Mouse (Mus musculus): Measurements from ENCODE around the gene R3hdm1. TPM values are rescaled to one million over a fixed set of nuclear protein-coding genes. Genes with fewer than 3 reads are reported as not detected.
A peak's percentile ranks its signal among the peaks of the same experiment; 100 is the strongest.

R3hdm1 gene
- polyA plus RNA-seq, 1 experiment from 2014 or later: 22.6 TPM

- TF ChIP-seq CTCF (IDR thresholded peaks at IDR 0.05; ENCODE audit: low read depth) (no peak), EP300 (IDR thresholded peaks at IDR 0.05; ENCODE audit: low read depth) (no peak)
- Histone ChIP-seq H3K4me3 (ENCODE audit: low read depth, low read length) (no peak overlapping the region), H3K4me1 (ENCODE audit: insufficient read depth) (peaks cover 9% of the 10 kb centered on the region), H3K9me3 (ENCODE audit: low read length) (no peaks in the 10 kb centered on the region), H3K9ac (replicated peaks) (no peak overlapping the region), H3K36me3 (replicated peaks; ENCODE audit: insufficient read depth, low read length) (no peaks in the 10 kb centered on the region), H3K4me2 (ENCODE audit: low read depth, low read length) (no peak overlapping the region), H3K27ac (ENCODE audit: low read depth) (no peak overlapping the region), H3K27me3 (ENCODE audit: insufficient read depth, low read length) (no peaks in the 10 kb centered on the region)
- DNase-seq: no peak
- no peak for ATAC-seq
- 85% methylated on average over 1 of the region's 1 CpGs for WGBS (ENCODE audit: insufficient replicate concordance)
Observed at GRCm38 (mm10) chr1:128078646-128079045, 24.5 kb upstream of the R3hdm1 start.

GRCm38 (mm10) chr1:128080936-128081696, 22.0 kb upstream of the R3hdm1 start:
- no peak for TF ChIP-seq CTCF (IDR thresholded peaks at IDR 0.05; ENCODE audit: low read depth)
- TF ChIP-seq EP300 (IDR thresholded peaks at IDR 0.05; ENCODE audit: low read depth): no peak
- no peak overlapping the region for H3K4me2 ChIP-seq (ENCODE audit: low read depth, low read length)
- DNase-seq (peak; percentile 57), ATAC-seq (peak; percentile 76)
- WGBS (ENCODE audit: insufficient replicate concordance): 64% methylated on average over 5 of the region's 5 CpGs
- H3K4me3 ChIP-seq (ENCODE audit: low read depth, low read length): no peak overlapping the region
- peak overlapping the region; percentile 70 for H3K27ac ChIP-seq (ENCODE audit: low read depth)
- no peak overlapping the region for H3K9ac ChIP-seq (replicated peaks)
- H3K36me3 ChIP-seq (replicated peaks; ENCODE audit: insufficient read depth, low read length): no peaks in the 10 kb centered on the region
- H3K9me3 ChIP-seq (ENCODE audit: low read length): no peaks in the 10 kb centered on the region
- no peaks in the 10 kb centered on the region for H3K27me3 ChIP-seq (ENCODE audit: insufficient read depth, low read length)
- peaks cover 9% of the 10 kb centered on the region for H3K4me1 ChIP-seq (ENCODE audit: insufficient read depth)

- no peaks in the 10 kb centered on the region for H3K9me3 ChIP-seq (ENCODE audit: low read length)
- no peak overlapping the region for H3K4me2 ChIP-seq (ENCODE audit: low read depth, low read length)
- H3K4me1 ChIP-seq (ENCODE audit: insufficient read depth): peaks cover 9% of the 10 kb centered on the region
- H3K27ac ChIP-seq (ENCODE audit: low read depth): no peak overlapping the region; the same call in 1 of the 2 replicates
- no peak overlapping the region for H3K9ac ChIP-seq (replicated peaks)
- no peak overlapping the region for H3K4me3 ChIP-seq (ENCODE audit: low read depth, low read length)
- DNase-seq (no peak), ATAC-seq (no peak)
- 73% methylated on average over 7 of the region's 7 CpGs for WGBS (ENCODE audit: insufficient replicate concordance)
- no peaks in the 10 kb centered on the region for H3K36me3 ChIP-seq (replicated peaks; ENCODE audit: insufficient read depth, low read length)
- TF ChIP-seq CTCF (IDR thresholded peaks at IDR 0.05; ENCODE audit: low read depth) (no peak), EP300 (IDR thresholded peaks at IDR 0.05; ENCODE audit: low read depth) (no peak)
- no peaks in the 10 kb centered on the region for H3K27me3 ChIP-seq (ENCODE audit: insufficient read depth, low read length)
Observed at GRCm38 (mm10) chr1:128081873-128082272, 21.2 kb upstream of the R3hdm1 start.

GRCm38 (mm10) chr1:128082800-128083199, 20.3 kb upstream of the R3hdm1 start:
- H3K9me3 ChIP-seq (ENCODE audit: low read length): no peaks in the 10 kb centered on the region
- no peak overlapping the region for H3K4me2 ChIP-seq (ENCODE audit: low read depth, low read length)
- peak; percentile 71 for ATAC-seq
- H3K4me3 ChIP-seq (ENCODE audit: low read depth, low read length): no peak overlapping the region
- DNase-seq: peak; percentile 32
- peaks cover 9% of the 10 kb centered on the region for H3K4me1 ChIP-seq (ENCODE audit: insufficient read depth)
- 81% methylated on average over 7 of the region's 7 CpGs for WGBS (ENCODE audit: insufficient replicate concordance)
- H3K36me3 ChIP-seq (replicated peaks; ENCODE audit: insufficient read depth, low read length): no peaks in the 10 kb centered on the region
- TF ChIP-seq EP300 (IDR thresholded peaks at IDR 0.05; ENCODE audit: low read depth) (no peak), CTCF (IDR thresholded peaks at IDR 0.05; ENCODE audit: low read depth) (no peak)
- H3K27me3 ChIP-seq (ENCODE audit: insufficient read depth, low read length): no peaks in the 10 kb centered on the region
- no peak overlapping the region for H3K9ac ChIP-seq (replicated peaks)
- 0 out of 2 replicates have a peak overlapping the region, but pooled peaks have one; percentile 29 for H3K27ac ChIP-seq (ENCODE audit: low read depth)

GRCm38 (mm10) chr1:128094686-128095085, 8.4 kb upstream of the R3hdm1 start:
- no peak overlapping the region for H3K4me3 ChIP-seq (ENCODE audit: low read depth, low read length)
- peaks cover 3% of the 10 kb centered on the region; the same call in 1 of the 2 replicates for H3K36me3 ChIP-seq (replicated peaks; ENCODE audit: insufficient read depth, low read length)
- no peak overlapping the region for H3K4me2 ChIP-seq (ENCODE audit: low read depth, low read length)
- H3K4me1 ChIP-seq (ENCODE audit: insufficient read depth): no peaks in the 10 kb centered on the region
- no peak overlapping the region for H3K9ac ChIP-seq (replicated peaks)
- no peak for TF ChIP-seq CTCF (IDR thresholded peaks at IDR 0.05; ENCODE audit: low read depth)
- no peak for TF ChIP-seq EP300 (IDR thresholded peaks at IDR 0.05; ENCODE audit: low read depth)
- ATAC-seq (no peak), DNase-seq (no peak)
- H3K9me3 ChIP-seq (ENCODE audit: low read length): no peaks in the 10 kb centered on the region
- H3K27ac ChIP-seq (ENCODE audit: low read depth): no peak overlapping the region
- WGBS (ENCODE audit: insufficient replicate concordance): 86% methylated on average over 1 of the region's 2 CpGs
- no peaks in the 10 kb centered on the region for H3K27me3 ChIP-seq (ENCODE audit: insufficient read depth, low read length)

GRCm38 (mm10) chr1:128098309-128098708, 4.8 kb upstream of the R3hdm1 start:
- Histone ChIP-seq H3K4me3 (ENCODE audit: low read depth, low read length) (no peak overlapping the region), H3K9me3 (ENCODE audit: low read length) (no peaks in the 10 kb centered on the region), H3K9ac (replicated peaks) (no peak overlapping the region), H3K27me3 (ENCODE audit: insufficient read depth, low read length) (no peaks in the 10 kb centered on the region), H3K4me2 (ENCODE audit: low read depth, low read length) (no peak overlapping the region), H3K27ac (ENCODE audit: low read depth) (no peak overlapping the region), H3K4me1 (ENCODE audit: insufficient read depth) (no peaks in the 10 kb centered on the region), H3K36me3 (replicated peaks; ENCODE audit: insufficient read depth, low read length) (no peaks in the 10 kb centered on the region)
- DNase-seq: no peak
- 84% methylated on average over 1 of the region's 1 CpGs for WGBS (ENCODE audit: insufficient replicate concordance)
- ATAC-seq: no peak
- no peak for TF ChIP-seq CTCF (IDR thresholded peaks at IDR 0.05; ENCODE audit: low read depth)
- TF ChIP-seq EP300 (IDR thresholded peaks at IDR 0.05; ENCODE audit: low read depth): no peak

All from liver, postnatal 0 days (tissue).